Mouse (Mus musculus) MEL (cell line): ENCODE measurements around the gene Vamp8.

ENCODE experiments used
- CTCF ChIP-seq, 3 experiments: IDR thresholded peaks in 2 of 3; conservative IDR thresholded peaks in 1 of 3; 2 replicates each; pipeline ENCODE4 v1.5.1; 2011 to 2012; ENCODE audit warnings: low read length in 3 of 3, low read depth in 2 of 3, mild to moderate bottlenecking in 2 of 3, improper control_type of control experiment in 1 of 3, inconsistent platforms in 1 of 3, mixed read lengths in 1 of 3, moderate library complexity in 1 of 3; ENCODE audit not compliant: control insufficient read depth in 1 of 3, insufficient read depth in 1 of 3, poor library complexity in 1 of 3, severe bottlenecking in 1 of 3
- MAX ChIP-seq: IDR thresholded peaks from 2 replicates; pipeline ENCODE4 v1.6.1; 2011; ENCODE audit warnings: low read length, improper control_type of control experiment

GRCm38 (mm10) chr6:72430989-72431921 lies 40.8 kb upstream of the Vamp8 start:
- no peak for TF ChIP-seq CTCF (IDR thresholded peaks at IDR 0.05 in 2 of 3, conservative IDR thresholded peaks at IDR 0.05 in 1 of 3; ENCODE audit: control insufficient read depth in 1 of 3, insufficient read depth in 1 of 3, low read depth in 2 of 3, low read length in 3 of 3, poor library complexity in 1 of 3, severe bottlenecking in 1 of 3)
- TF ChIP-seq MAX, result no peak
